Mouse (Mus musculus) forebrain, embryonic 15.5 days (tissue): Measurements from ENCODE around the gene Casp7. TPM values are rescaled to one million over a fixed set of nuclear protein-coding genes. Genes with fewer than 3 reads are reported as not detected.
"Not testable (repeated sequence)": the region's sequence is repeated elsewhere in the genome, so short reads cannot be mapped to it uniquely, and the experiment has no call there.

ENCODE experiments used
- ATAC-seq: fragments of 200-750 bp; cut with Nextera tagmentation; replicated peaks from 2 replicates; pipeline ENCODE4 v1.8.0; 2017; ENCODE audit warnings: mild to moderate bottlenecking, moderate TSS enrichment, moderate library complexity
- H3K27ac ChIP-seq: fragments of 300-500 bp; sonication (generic); replicated peaks from 2 replicates; pipeline ENCODE4 v1.5.1; 2015; ENCODE audit warnings: mild to moderate bottlenecking, inconsistent platforms
- H3K27me3 ChIP-seq: fragments of 300-500 bp; sonication (generic); 2 replicates; pipeline ENCODE4 v1.6.1; 2015; ENCODE audit warnings: inconsistent platforms
- H3K36me3 ChIP-seq: fragments of 300-500 bp; sonication (generic); 2 replicates; pipeline ENCODE4 v1.6.1; 2015; ENCODE audit warnings: mild to moderate bottlenecking, inconsistent platforms
- H3K4me1 ChIP-seq: fragments of 300-500 bp; sonication (generic); 2 replicates; pipeline ENCODE4 v1.6.1; 2015; ENCODE audit warnings: inconsistent platforms
- H3K4me2 ChIP-seq: fragments of 300-500 bp; sonication (generic); replicated peaks from 2 replicates; pipeline ENCODE4 v1.6.1; 2015; ENCODE audit warnings: mild to moderate bottlenecking, inconsistent platforms
- H3K4me3 ChIP-seq: fragments of 300-500 bp; sonication (generic); 2 replicates; pipeline ENCODE4 v1.5.1; 2015; ENCODE audit warnings: mild to moderate bottlenecking, inconsistent platforms
- H3K9ac ChIP-seq: fragments of 300-500 bp; sonication (generic); replicated peaks from 2 replicates; pipeline ENCODE4 v1.6.1; 2015; ENCODE audit warnings: mild to moderate bottlenecking, inconsistent platforms
- H3K9me3 ChIP-seq: fragments of 300-500 bp; sonication (generic); 2 replicates; pipeline ENCODE4 v1.6.1; 2016; ENCODE audit warnings: inconsistent platforms
- WGBS: fragments of 180-500 bp; shearing (Covaris S2); methylation state at CpG from one replicate; pipeline ENCODE4 v1.1.7; 2015; ENCODE audit warnings: mixed read lengths; 5-methylcytosine and 5-hydroxymethylcytosine counted together
- polyA plus RNA-seq: library from polyadenylated mRNA; unstranded; fragments of >200 nt; fragmentation: Nextera tagmentation; extraction: Ambion mirVana; gene quantifications from 2 replicates; pipeline ENCODE4 v1.2.1, GENCODE M21; 2015

The Casp7 gene
- 14.7 TPM in 2 replicates for polyA plus RNA-seq

GRCm38 (mm10) chr19:56396669-56397621 is at the start of gene Casp7:
Casp7 (plus strand) TSS chr19:56397129.
- Histone ChIP-seq H3K4me2 (peak within 1 kb of the TSS; percentile 99), H3K4me1 (peaks cover 13% of the 10 kb centered on the region), H3K27me3 (peaks cover 13% of the 10 kb centered on the region; the same call in 1 of the 2 replicates), H3K27ac (peak within 1 kb of the TSS; percentile 39), H3K9ac (peak within 1 kb of the TSS; percentile 55), H3K9me3 (no peaks in the 10 kb centered on the region), H3K4me3 (peak within 1 kb of the TSS; percentile 57), H3K36me3 (no peaks in the 10 kb centered on the region)
- peak; percentile 69 for ATAC-seq
- WGBS = 1% methylated on average over 76 of the region's 78 CpGs

- Histone ChIP-seq H3K9me3 (no peaks in the 10 kb centered on the region), H3K9ac (no peak overlapping the region), H3K4me2 (no peak overlapping the region), H3K36me3 (no peaks in the 10 kb centered on the region), H3K27me3 (no peaks in the 10 kb centered on the region), H3K27ac (no peak overlapping the region), H3K4me3 (no peak overlapping the region), H3K4me1 (peaks cover 17% of the 10 kb centered on the region)
- 40% methylated on average over 6 of the region's 6 CpGs for WGBS
- no peak for ATAC-seq
Measured at GRCm38 (mm10) chr19:56349295-56349694, 47.6 kb upstream of the Casp7 start.

GRCm38 (mm10) chr19:56353689-56354088 is 43.2 kb upstream of the Casp7 start:
- Histone ChIP-seq H3K27ac (no peak overlapping the region), H3K4me2 (no peak overlapping the region), H3K9me3 (no peaks in the 10 kb centered on the region), H3K27me3 (no peaks in the 10 kb centered on the region), H3K9ac (no peak overlapping the region), H3K4me1 (peaks cover 14% of the 10 kb centered on the region), H3K36me3 (no peaks in the 10 kb centered on the region), H3K4me3 (no peak overlapping the region)
- 87% methylated on average over 10 of the region's 10 CpGs for WGBS
- no peak for ATAC-seq

- ATAC-seq = no peak
- Histone ChIP-seq H3K4me3 (no peak overlapping the region), H3K27me3 (no peaks in the 10 kb centered on the region), H3K4me2 (no peak overlapping the region), H3K9me3 (no peaks in the 10 kb centered on the region), H3K36me3 (no peaks in the 10 kb centered on the region), H3K9ac (no peak overlapping the region), H3K27ac (no peak overlapping the region), H3K4me1 (peaks cover 7% of the 10 kb centered on the region)
- WGBS = 92% methylated on average over 12 of the region's 12 CpGs
Measured at GRCm38 (mm10) chr19:56355201-56355600, 41.7 kb upstream of the Casp7 start.

DNA sequence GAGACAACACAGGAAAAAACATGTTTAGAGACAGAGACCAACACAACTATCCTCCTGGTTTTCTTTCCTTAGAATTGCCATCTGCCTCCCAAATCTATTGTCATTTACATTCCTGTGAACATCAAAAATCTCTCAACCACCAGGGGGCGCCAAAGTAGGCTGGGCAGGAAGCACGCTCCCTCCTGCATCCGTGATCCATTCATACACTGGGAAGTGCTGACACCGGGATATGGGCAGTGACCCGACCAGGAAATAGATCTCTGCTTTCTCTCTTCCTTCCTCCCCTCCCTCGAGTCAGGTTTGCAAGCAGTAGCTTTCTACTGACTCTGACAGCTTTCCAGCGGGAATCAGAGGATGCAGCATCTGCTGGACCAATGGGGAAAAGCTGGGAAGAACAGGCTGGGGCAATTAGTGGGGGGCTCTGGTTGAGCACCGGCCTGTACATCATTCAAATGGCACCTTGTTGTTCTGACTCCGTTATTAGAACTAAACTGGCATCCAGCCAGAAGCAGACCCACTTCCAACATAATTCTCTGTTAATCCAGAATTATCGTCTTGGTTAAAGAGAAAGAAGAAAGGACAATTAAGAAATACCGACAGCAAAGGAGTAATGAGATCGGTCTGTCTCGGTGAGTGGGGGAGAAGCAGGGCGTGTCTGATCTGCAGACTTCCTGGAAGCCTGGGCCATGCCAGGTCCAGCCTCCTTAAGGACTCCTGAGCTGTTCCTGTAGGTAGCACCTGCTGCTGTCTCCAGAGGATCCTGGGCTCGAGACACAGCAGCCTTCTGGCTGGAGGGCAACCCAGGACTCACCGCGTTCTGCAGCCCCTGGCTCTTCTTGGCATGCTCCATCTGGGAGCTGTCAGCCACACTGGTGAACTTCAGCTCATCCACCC is 40.2 kb upstream of the Casp7 start:
- WGBS = 21% methylated on average over 17 of the region's 17 CpGs
- H3K4me2 ChIP-seq = 0 out of 2 replicates have a peak overlapping the region, but pooled peaks have one; percentile 8
- H3K27ac ChIP-seq = no peak overlapping the region
- ATAC-seq = no peak
- no peaks in the 10 kb centered on the region for H3K9me3 ChIP-seq
- H3K9ac ChIP-seq = no peak overlapping the region
- H3K27me3 ChIP-seq = no peaks in the 10 kb centered on the region
- H3K4me3 ChIP-seq = no peak overlapping the region
- no peaks in the 10 kb centered on the region for H3K36me3 ChIP-seq
- H3K4me1 ChIP-seq = peaks cover 7% of the 10 kb centered on the region

GRCm38 (mm10) chr19:56357374-56357708 is 39.6 kb upstream of the Casp7 start:
- not testable (repeated sequence) for ATAC-seq, H3K36me3 ChIP-seq, H3K9me3 ChIP-seq, H3K9ac ChIP-seq, H3K27ac ChIP-seq, H3K4me1 ChIP-seq, H3K27me3 ChIP-seq, H3K4me2 ChIP-seq, H3K4me3 ChIP-seq
- 73% methylated on average over 2 of the region's 2 CpGs for WGBS

DNA sequence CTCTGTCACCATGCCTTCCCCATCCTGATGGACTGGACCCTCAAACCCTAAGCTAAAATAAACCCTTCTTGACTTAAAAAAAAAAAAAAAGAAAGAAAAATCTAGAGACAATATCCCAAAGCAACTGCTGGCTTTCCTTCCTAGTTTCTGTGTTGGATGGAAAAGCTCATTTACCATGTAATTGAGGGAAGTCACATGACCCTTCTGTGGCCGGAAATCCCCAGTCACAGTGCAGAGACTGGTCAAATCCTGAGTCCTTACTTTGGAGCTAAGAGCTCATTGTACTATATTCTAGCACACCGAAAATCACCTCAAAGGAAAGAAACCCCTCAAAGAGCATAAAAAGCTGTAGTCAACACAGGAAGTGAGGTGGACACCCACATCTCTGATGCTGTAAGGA is 38.0 kb upstream of the Casp7 start:
- Histone ChIP-seq H3K36me3 (no peaks in the 10 kb centered on the region), H3K9me3 (no peaks in the 10 kb centered on the region), H3K27ac (no peak overlapping the region), H3K4me1 (peaks cover 7% of the 10 kb centered on the region), H3K9ac (no peak overlapping the region), H3K4me2 (no peak overlapping the region), H3K4me3 (no peak overlapping the region), H3K27me3 (no peaks in the 10 kb centered on the region)
- WGBS = 75% methylated on average over 2 of the region's 2 CpGs
- ATAC-seq = no peak

DNA sequence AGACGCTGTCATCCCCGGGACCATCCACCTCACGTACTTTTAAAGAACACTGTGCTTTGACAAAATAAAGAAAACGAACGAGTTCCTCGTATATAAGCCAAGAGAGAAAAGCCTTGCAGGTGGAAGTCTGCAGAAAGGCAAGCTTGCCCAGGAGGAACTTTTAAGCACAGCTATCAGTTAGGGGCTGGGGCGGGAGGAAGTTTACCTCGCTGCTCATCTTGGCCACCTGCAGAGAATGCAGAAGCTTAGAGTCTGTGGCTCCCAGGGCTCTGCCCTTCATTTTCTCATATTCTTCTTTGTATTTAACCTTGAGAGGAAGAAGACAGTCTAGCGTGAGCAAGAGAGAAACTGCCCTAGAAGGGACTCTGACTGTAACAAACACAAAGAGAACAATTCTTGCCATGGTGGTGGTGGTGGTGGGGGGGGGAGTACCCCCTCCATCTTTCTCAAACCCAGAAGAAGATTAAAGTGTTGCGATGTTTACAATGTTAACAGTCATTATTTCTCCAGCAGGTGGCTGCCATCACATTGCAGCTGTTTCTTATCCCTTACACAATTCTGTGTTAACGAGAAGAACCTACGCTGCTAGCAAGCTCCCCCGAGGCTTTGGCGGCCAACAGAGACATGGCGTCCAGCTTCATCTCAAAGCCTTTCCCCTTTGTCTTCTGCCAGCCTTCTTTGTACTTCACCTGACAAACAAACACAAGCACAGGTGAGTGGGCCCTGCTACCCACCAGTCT is 33.0 kb upstream of the Casp7 start:
- Histone ChIP-seq H3K9ac (no peak overlapping the region), H3K36me3 (no peaks in the 10 kb centered on the region), H3K9me3 (no peaks in the 10 kb centered on the region), H3K27me3 (no peaks in the 10 kb centered on the region), H3K4me2 (no peak overlapping the region), H3K4me1 (no peaks in the 10 kb centered on the region), H3K27ac (no peak overlapping the region), H3K4me3 (no peak overlapping the region)
- 55% methylated on average over 15 of the region's 15 CpGs for WGBS
- ATAC-seq = no peak

DNA sequence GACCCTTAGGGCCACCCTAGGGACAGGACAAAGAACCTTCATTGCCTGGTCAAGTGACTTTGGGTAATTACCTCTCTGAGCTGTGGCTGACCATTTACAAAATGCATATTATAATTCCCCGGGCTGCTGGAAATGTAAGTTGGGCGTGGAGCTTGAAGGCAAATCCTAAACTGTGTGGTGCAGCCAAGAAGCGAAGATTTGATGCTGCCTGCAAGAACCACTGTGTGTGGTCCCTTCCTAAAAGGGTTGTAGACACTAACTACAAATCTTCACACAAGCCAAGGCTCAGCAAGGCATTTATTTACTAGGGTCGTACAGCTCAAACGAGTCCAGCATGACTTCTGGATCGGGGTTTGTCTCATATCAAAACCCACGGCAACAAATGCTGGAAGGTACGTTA is 32.4 kb upstream of the Casp7 start:
- Histone ChIP-seq H3K9ac (no peak overlapping the region), H3K4me3 (no peak overlapping the region), H3K4me1 (no peaks in the 10 kb centered on the region), H3K36me3 (no peaks in the 10 kb centered on the region), H3K4me2 (no peak overlapping the region), H3K27me3 (no peaks in the 10 kb centered on the region), H3K9me3 (no peaks in the 10 kb centered on the region), H3K27ac (no peak overlapping the region)
- ATAC-seq = no peak
- 78% methylated on average over 8 of the region's 8 CpGs for whole genome bisulfite sequencing

DNA sequence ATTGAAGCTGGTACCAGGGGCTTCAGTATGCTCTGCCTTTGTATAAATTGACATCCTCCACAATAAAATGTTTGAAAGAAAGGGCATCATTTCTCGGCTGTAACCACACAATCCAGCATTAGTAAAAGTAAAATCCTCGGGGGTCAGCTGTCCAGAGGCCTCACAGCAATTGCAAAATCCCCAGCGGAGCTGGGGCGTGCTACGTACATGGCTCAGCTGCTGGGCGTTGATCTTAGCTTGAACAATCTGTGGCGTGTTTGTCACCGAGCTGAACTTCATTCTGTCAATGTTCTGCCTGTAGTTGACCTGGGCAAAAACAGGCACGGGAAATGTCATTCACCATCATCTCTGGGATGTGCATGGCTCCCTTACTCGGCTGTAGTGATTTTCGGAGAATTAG is 30.8 kb upstream of the Casp7 start:
- no peak overlapping the region for H3K4me2 ChIP-seq
- H3K4me1 ChIP-seq = no peaks in the 10 kb centered on the region
- H3K4me3 ChIP-seq = no peak overlapping the region
- ATAC-seq = no peak
- no peak overlapping the region for H3K27ac ChIP-seq
- no peaks in the 10 kb centered on the region for H3K9me3 ChIP-seq
- H3K27me3 ChIP-seq = no peaks in the 10 kb centered on the region
- 84% methylated on average over 11 of the region's 11 CpGs for WGBS
- no peak overlapping the region for H3K9ac ChIP-seq
- no peaks in the 10 kb centered on the region for H3K36me3 ChIP-seq

DNA sequence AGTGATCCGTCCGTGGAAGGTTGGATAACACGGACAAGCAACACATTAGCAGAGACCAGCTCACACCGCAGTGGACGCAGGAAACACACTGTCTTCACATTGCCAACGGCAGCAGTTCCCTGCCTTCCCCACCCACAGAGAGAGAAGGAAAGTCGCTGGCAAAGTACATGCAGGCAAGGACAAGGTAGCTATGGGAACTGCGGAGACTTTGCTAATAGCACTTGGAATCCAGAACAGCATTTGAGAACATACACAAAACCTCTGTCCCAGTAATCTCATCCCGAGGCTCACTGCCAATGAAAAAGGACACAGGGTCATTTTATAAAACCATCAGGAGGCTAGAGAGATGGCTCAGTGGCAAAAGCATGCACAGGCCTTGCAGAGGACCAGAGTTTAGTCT is 30.3 kb upstream of the Casp7 start:
- H3K36me3 ChIP-seq = no peaks in the 10 kb centered on the region
- no peak for ATAC-seq
- H3K27ac ChIP-seq = no peak overlapping the region
- no peak overlapping the region for H3K4me2 ChIP-seq
- no peak overlapping the region for H3K4me3 ChIP-seq
- WGBS = 84% methylated on average over 9 of the region's 9 CpGs
- H3K9ac ChIP-seq = no peak overlapping the region
- no peaks in the 10 kb centered on the region for H3K27me3 ChIP-seq
- no peaks in the 10 kb centered on the region for H3K9me3 ChIP-seq
- H3K4me1 ChIP-seq = no peaks in the 10 kb centered on the region

GRCm38 (mm10) chr19:56367778-56368177 is 29.2 kb upstream of the Casp7 start:
- H3K9ac ChIP-seq = no peak overlapping the region
- H3K4me2 ChIP-seq = no peak overlapping the region
- ATAC-seq = no peak
- H3K4me3 ChIP-seq = no peak overlapping the region
- no peaks in the 10 kb centered on the region for H3K9me3 ChIP-seq
- H3K27ac ChIP-seq = no peak overlapping the region
- H3K36me3 ChIP-seq = no peaks in the 10 kb centered on the region
- WGBS = 91% methylated on average over 7 of the region's 7 CpGs
- H3K27me3 ChIP-seq = no peaks in the 10 kb centered on the region
- H3K4me1 ChIP-seq = no peaks in the 10 kb centered on the region
